Mouse (Mus musculus) left cerebral cortex, adult 8-10 months (tissue): ENCODE results near the gene Ccdc102a. TPM values are rescaled to one million over a fixed set of nuclear protein-coding genes. Genes with fewer than 3 reads are reported as not detected.
A peak's percentile ranks its signal among the peaks of the same experiment; 100 is the strongest.
"Not testable (repeated sequence)": the region's sequence is repeated elsewhere in the genome, so short reads cannot be mapped to it uniquely, and the experiment has no call there.

Experiments
- DNase-seq, 2 experiments: peaks; one replicate each; pipeline ENCODE4 v3.0.0; 2022; ENCODE audit warnings: low spot score in 2 of 2
- total RNA-seq, 4 experiments: library from RNA; stranded (reverse); gene quantifications; 2 replicates each; pipeline ENCODE4 v1.2.4; 2022

Ccdc102a gene
- total RNA-seq, 4 experiments from 2014 or later = 1.2 to 2.2 (median 1.8) TPM

DNA sequence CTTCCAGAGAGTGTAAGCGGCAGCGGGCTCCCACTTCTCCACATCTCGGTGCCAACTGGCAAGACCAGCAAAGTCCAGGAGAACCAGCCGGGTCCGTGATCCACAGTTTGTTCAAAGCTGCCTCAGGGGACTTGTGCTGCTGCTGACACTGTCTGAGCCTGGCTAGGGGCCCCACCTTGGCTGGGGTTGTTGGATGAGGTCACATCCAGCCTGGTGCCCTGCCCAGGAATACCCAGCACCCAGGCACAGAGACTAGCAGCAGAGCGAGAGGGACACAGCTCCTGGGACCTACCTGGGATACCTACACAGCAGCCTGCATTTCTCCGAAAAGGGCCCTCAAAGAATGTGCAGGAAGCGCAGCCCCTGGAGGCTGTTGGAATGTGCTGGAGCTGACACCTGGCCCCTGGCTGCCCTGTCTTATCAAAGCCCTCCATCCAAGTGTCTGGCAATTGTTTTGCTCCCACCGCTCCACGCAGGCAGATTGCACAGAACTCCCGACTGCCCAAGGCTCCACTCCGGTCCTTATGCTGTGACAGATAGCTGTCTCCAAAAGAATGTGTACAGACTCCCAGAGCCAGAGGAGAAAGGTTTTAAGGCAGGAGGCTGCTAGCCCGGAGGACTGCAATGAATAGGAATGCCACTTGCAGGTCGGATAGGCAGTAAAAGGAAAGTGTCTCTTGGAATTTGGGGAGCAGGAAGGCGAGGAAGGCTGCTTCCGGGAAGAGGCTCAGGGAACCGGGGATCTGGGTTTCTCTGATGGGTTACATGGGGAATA is 42.6 kb downstream of the Ccdc102a start:
- DNase-seq = no peak

GRCm38 (mm10) chr8:94874358-94874757 is 43.5 kb downstream of the Ccdc102a start:
- peak in 1 of 2 experiments; percentile 60 for DNase-seq

DNA sequence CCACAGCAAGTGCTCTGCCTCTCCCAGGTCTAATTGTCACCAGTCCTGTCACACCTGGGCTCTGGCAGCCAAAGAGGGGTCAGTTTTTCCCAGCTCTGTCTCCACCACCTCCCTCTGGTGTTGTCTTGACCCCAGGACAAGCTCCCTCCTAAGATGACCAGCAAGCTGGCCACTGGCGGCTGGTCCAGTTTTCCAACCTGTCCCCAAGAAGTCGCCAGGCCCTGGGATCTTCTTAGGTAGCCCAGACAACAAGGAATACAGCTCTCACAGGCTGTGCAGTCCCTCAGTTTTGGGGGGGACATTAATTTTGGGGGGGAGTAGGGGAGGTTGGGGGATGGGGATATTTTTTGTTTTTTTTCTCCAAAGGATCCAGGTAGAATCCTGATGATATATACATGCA is 45.3 kb downstream of the Ccdc102a start:
- no peak for DNase-seq

GRCm38 (mm10) chr8:94872156-94872555 is 45.7 kb downstream of the Ccdc102a start:
- no peak for DNase-seq

- peak in 1 of 2 experiments; percentile 63 for DNase-seq
These were observed 46.6 kb downstream of the Ccdc102a start for GRCm38 (mm10) chr8:94871108-94871894.

- peak in 1 of 2 experiments; percentile 68 for DNase-seq
These were observed 47.3 kb downstream of the Ccdc102a start for GRCm38 (mm10) chr8:94870474-94871107.

DNA sequence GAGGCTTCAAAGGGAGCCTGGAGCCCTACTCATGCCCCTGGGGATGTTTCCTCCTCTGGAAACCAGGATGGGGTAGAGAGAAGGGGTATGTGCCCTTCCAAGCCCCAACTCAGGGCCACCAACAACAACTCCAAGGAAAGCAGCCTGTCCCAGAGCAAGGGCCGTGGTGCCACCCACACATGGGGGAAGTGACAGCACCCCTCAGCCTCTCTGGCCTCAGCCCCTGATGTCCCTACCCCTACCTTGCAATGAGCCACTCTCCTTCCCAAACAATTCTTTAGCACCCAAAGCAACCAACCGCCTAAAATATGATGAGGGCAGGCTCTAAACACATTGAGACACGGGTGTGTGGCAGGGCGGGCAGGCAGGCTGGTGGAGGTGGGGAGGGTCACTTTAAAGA is 47.9 kb downstream of the Ccdc102a start:
- no peak for DNase-seq

- no peak for DNase-seq
These were observed 48.8 kb downstream of the Ccdc102a start for GRCm38 (mm10) chr8:94869146-94869545.

- peak in 1 of 2 experiments; percentile 10 for DNase-seq
These were observed 51.0 kb downstream of the Ccdc102a start for GRCm38 (mm10) chr8:94866921-94867320.

- DNase-seq = peak in 1 of 2 experiments; percentile 15
These were observed 52.6 kb downstream of the Ccdc102a start for GRCm38 (mm10) chr8:94865292-94865691.

- DNase-seq = peak in 1 of 2 experiments; percentile 8
These were observed 53.8 kb downstream of the Ccdc102a start for GRCm38 (mm10) chr8:94863897-94864673.

- DNase-seq = peak in 1 of 2 experiments; percentile 21
These were observed 55.2 kb downstream of the Ccdc102a start for GRCm38 (mm10) chr8:94862487-94863220.

GRCm38 (mm10) chr8:94861352-94861910 is 56.5 kb downstream of the Ccdc102a start:
- no peak for DNase-seq

- peak; percentile 77 to 84 for DNase-seq
These were observed 60.3 kb downstream of the Ccdc102a start, which contains the start of gene Polr2c for GRCm38 (mm10) chr8:94857346-94858173. Polr2c (plus strand) TSS chr8:94857450.

GRCm38 (mm10) chr8:94857011-94857345 is 60.9 kb downstream of the Ccdc102a start:
- no peak for DNase-seq

GRCm38 (mm10) chr8:94854761-94855160 is 63.1 kb downstream of the Ccdc102a start:
- not testable (repeated sequence) for DNase-seq
